Mouse (Mus musculus) forebrain, embryonic 16.5 days (tissue): ENCODE data around the gene Unc13a. TPM values are rescaled to one million over a fixed set of nuclear protein-coding genes. Genes with fewer than 3 reads are reported as not detected.

Experiments used
- ATAC-seq: fragments of 200-750 bp; cut with Nextera tagmentation; 2 replicates; pipeline ENCODE4 v1.8.0; 2017; ENCODE audit warnings: mild to moderate bottlenecking, moderate library complexity
- H3K27ac ChIP-seq: fragments of 300-500 bp; sonication (generic); 2 replicates; pipeline ENCODE4 v1.5.1; 2014; ENCODE audit warnings: low read length, control low read depth
- H3K27me3 ChIP-seq: fragments of 300-500 bp; sonication (generic); replicated peaks from 2 replicates; pipeline ENCODE4 v1.6.1; 2014; ENCODE audit warnings: low read length; ENCODE audit not compliant: control insufficient read depth, insufficient read depth
- H3K36me3 ChIP-seq: fragments of 300-500 bp; sonication (generic); 2 replicates; pipeline ENCODE4 v1.6.1; 2014; ENCODE audit not compliant: control insufficient read depth, insufficient read depth
- H3K4me1 ChIP-seq: fragments of 300-500 bp; sonication (generic); replicated peaks from 2 replicates; pipeline ENCODE4 v1.6.1; 2014; ENCODE audit warnings: low read length; ENCODE audit not compliant: control insufficient read depth, insufficient read depth
- H3K4me2 ChIP-seq: fragments of 300-500 bp; sonication (generic); 2 replicates; pipeline ENCODE4 v1.6.1; 2014; ENCODE audit warnings: mild to moderate bottlenecking, low read length, control low read depth
- H3K4me3 ChIP-seq: fragments of 300-500 bp; sonication (generic); replicated peaks from 2 replicates; pipeline ENCODE4 v1.5.1; 2014; ENCODE audit warnings: mild to moderate bottlenecking, low read length, control low read depth
- H3K9ac ChIP-seq: fragments of 300-500 bp; sonication (generic); replicated peaks from 2 replicates; pipeline ENCODE4 v1.6.1; 2014; ENCODE audit warnings: low read depth, low read length, control low read depth
- H3K9me3 ChIP-seq: fragments of 300-500 bp; sonication (generic); 2 replicates; pipeline ENCODE4 v1.6.1; 2016; ENCODE audit warnings: low read length; ENCODE audit not compliant: control insufficient read depth
- WGBS: fragments of 180-500 bp; shearing (Covaris S2); extraction: QIAGEN DNeasy Blood & Tissue Kit; methylation state at CpG from one replicate; pipeline ENCODE4 v1.1.7; 2014; 5-methylcytosine and 5-hydroxymethylcytosine counted together
- polyA plus RNA-seq: library from polyadenylated mRNA; unstranded; fragments of >200 nt; fragmentation: Nextera tagmentation; extraction: Ambion mirVana; gene quantifications from 2 replicates; pipeline ENCODE4 v1.2.1, GENCODE M21; 2015

The Unc13a gene
- polyA plus RNA-seq, 1 experiment from 2014 or later = 33.6 TPM

- Histone ChIP-seq H3K4me2 (peak overlapping the region; percentile 44), H3K27me3 (peaks cover 81% of the 10 kb centered on the region), H3K4me1 (peaks cover 12% of the 10 kb centered on the region), H3K9ac (no peak overlapping the region), H3K9me3 (no peaks in the 10 kb centered on the region), H3K36me3 (no peaks in the 10 kb centered on the region), H3K27ac (no peak overlapping the region), H3K4me3 (peak overlapping the region; percentile 23)
- ATAC-seq = peak; percentile 32; the same call in 1 of the 2 replicates
- 8% methylated on average over 68 of the region's 68 CpGs for WGBS
Measured at GRCm38 (mm10) chr8:71693166-71694041, 21.8 kb upstream of the Unc13a start.

DNA sequence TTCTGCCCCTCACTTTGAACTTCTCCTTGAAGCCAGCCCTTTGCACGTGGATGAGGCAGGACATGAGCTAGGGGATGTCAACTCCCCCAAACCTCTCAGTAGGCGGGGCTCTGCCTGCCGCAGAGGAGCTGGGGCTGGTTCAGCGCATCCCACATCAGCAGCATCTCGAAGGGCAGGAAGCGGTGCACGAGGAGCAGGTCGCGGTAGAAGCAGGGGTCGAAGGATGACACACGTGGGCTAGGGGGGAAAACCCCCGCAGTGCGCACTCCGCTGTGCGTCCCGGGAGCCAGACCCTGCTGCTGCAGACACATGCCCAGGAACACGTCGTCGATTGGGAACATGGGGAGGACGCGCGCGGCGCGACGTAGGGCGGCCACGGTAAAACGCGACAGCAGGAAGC lies 21.0 kb upstream of the Unc13a start:
- Histone ChIP-seq H3K36me3 (no peaks in the 10 kb centered on the region), H3K4me1 (peaks cover 12% of the 10 kb centered on the region), H3K4me3 (peak overlapping the region; percentile 18; the same call in 1 of the 2 replicates), H3K4me2 (peak overlapping the region; percentile 19; the same call in 1 of the 2 replicates), H3K9ac (no peak overlapping the region), H3K9me3 (no peaks in the 10 kb centered on the region), H3K27ac (no peak overlapping the region), H3K27me3 (peaks cover 87% of the 10 kb centered on the region)
- 2% methylated on average over 30 of the region's 30 CpGs for WGBS
- ATAC-seq = no peak

GRCm38 (mm10) chr8:71689028-71689427 lies 17.5 kb upstream of the Unc13a start, which contains the start of gene Insl3:
Insl3 (plus strand) TSS chr8:71689214.
- H3K27ac ChIP-seq = no peak within 1 kb of the TSS
- H3K9ac ChIP-seq = no peak within 1 kb of the TSS
- H3K4me3 ChIP-seq = no peak within 1 kb of the TSS
- no peak for ATAC-seq
- H3K4me2 ChIP-seq = no peak within 1 kb of the TSS
- no peaks in the 10 kb centered on the region for H3K36me3 ChIP-seq
- H3K9me3 ChIP-seq = no peaks in the 10 kb centered on the region
- WGBS = 5% methylated on average over 33 of the region's 33 CpGs
- peaks cover 98% of the 10 kb centered on the region for H3K27me3 ChIP-seq
- H3K4me1 ChIP-seq = peaks cover 24% of the 10 kb centered on the region

GRCm38 (mm10) chr8:71687616-71688015 lies 16.1 kb upstream of the Unc13a start:
- Histone ChIP-seq H3K4me3 (no peak overlapping the region), H3K27me3 (peaks cover 98% of the 10 kb centered on the region), H3K36me3 (no peaks in the 10 kb centered on the region), H3K4me1 (peaks cover 13% of the 10 kb centered on the region), H3K27ac (no peak overlapping the region), H3K9me3 (no peaks in the 10 kb centered on the region), H3K4me2 (no peak overlapping the region), H3K9ac (no peak overlapping the region)
- WGBS = 3% methylated on average over 8 of the region's 8 CpGs
- ATAC-seq = no peak

GRCm38 (mm10) chr8:71686143-71686734 lies 14.7 kb upstream of the Unc13a start:
- Histone ChIP-seq H3K4me2 (peak overlapping the region; percentile 67), H3K36me3 (no peaks in the 10 kb centered on the region), H3K4me3 (peak overlapping the region; percentile 43), H3K9ac (peak overlapping the region; percentile 41; the same call in 1 of the 2 replicates), H3K27me3 (peaks cover 98% of the 10 kb centered on the region), H3K27ac (no peak overlapping the region), H3K4me1 (peaks cover 12% of the 10 kb centered on the region), H3K9me3 (no peaks in the 10 kb centered on the region)
- peak; percentile 21 for ATAC-seq
- 1% methylated on average over 23 of the region's 23 CpGs for WGBS

- Histone ChIP-seq H3K4me2 (peak overlapping the region; percentile 67), H3K9ac (peak overlapping the region; percentile 41; the same call in 1 of the 2 replicates), H3K27ac (no peak overlapping the region), H3K4me1 (peaks cover 12% of the 10 kb centered on the region), H3K27me3 (peaks cover 100% of the 10 kb centered on the region), H3K9me3 (no peaks in the 10 kb centered on the region), H3K36me3 (no peaks in the 10 kb centered on the region), H3K4me3 (peak overlapping the region; percentile 43)
- WGBS = 1% methylated on average over 29 of the region's 29 CpGs
- peak; percentile 37 for ATAC-seq
Measured at GRCm38 (mm10) chr8:71685573-71685972, 14.0 kb upstream of the Unc13a start.

- WGBS = 8% methylated on average over 10 of the region's 10 CpGs
- no peak overlapping the region for H3K27ac ChIP-seq
- H3K4me2 ChIP-seq = no peak overlapping the region
- H3K9me3 ChIP-seq = no peaks in the 10 kb centered on the region
- H3K36me3 ChIP-seq = no peaks in the 10 kb centered on the region
- peaks cover 98% of the 10 kb centered on the region for H3K27me3 ChIP-seq
- peaks cover 16% of the 10 kb centered on the region for H3K4me1 ChIP-seq
- ATAC-seq = no peak
- H3K4me3 ChIP-seq = no peak overlapping the region
- H3K9ac ChIP-seq = no peak overlapping the region
Measured at GRCm38 (mm10) chr8:71684701-71685100, 13.1 kb upstream of the Unc13a start.

- peaks cover 20% of the 10 kb centered on the region for H3K4me1 ChIP-seq
- no peak for ATAC-seq
- peaks cover 98% of the 10 kb centered on the region for H3K27me3 ChIP-seq
- H3K9ac ChIP-seq = no peak overlapping the region
- H3K27ac ChIP-seq = no peak overlapping the region
- H3K4me2 ChIP-seq = no peak overlapping the region
- no peaks in the 10 kb centered on the region for H3K9me3 ChIP-seq
- H3K4me3 ChIP-seq = no peak overlapping the region
- no peaks in the 10 kb centered on the region for H3K36me3 ChIP-seq
- WGBS = 43% methylated on average over 12 of the region's 12 CpGs
Measured at GRCm38 (mm10) chr8:71682832-71683231, 11.3 kb upstream of the Unc13a start.

DNA sequence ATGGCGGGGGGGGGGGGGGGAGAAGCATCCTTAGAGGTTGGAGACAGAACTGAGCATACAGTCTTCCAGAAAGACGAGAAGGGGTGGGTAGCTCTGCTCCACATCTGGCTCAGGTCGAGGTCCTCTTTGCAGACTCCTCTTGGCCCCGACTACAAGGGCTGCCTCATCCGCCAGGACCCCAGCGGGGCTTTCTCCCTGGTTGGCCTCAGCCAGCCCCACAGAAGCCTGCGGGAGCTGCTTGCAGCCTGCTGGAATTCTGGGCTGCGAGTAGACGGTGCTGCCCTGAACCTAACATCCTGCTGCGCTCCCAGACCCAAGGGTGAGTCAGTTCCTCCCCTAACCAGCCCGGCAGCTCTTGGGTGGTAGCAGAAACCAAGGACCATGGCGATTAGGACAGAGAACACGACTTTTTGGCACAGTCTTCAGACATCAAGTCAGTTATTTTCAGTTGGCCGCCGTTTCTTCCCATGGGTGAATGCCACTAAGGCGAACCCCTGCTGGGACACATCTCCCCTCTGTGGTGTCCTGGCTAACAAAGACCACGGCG lies 9.9 kb upstream of the Unc13a start:
- Histone ChIP-seq H3K4me1 (peaks cover 22% of the 10 kb centered on the region), H3K9ac (no peak overlapping the region), H3K27ac (no peak overlapping the region), H3K9me3 (no peaks in the 10 kb centered on the region), H3K27me3 (peaks cover 85% of the 10 kb centered on the region), H3K4me2 (no peak overlapping the region), H3K36me3 (no peaks in the 10 kb centered on the region), H3K4me3 (no peak overlapping the region)
- 5% methylated on average over 18 of the region's 18 CpGs for WGBS
- no peak for ATAC-seq
